Mouse (Mus musculus) central nervous system, embryonic 18 days (tissue): ENCODE data around the gene Ccdc182. TPM values are rescaled to one million over a fixed set of nuclear protein-coding genes. Genes with fewer than 3 reads are reported as not detected.

Source experiments
- polyA plus RNA-seq: library from polyadenylated mRNA; depleted of rRNA; stranded (reverse); fragments of >200 nt; gene quantifications from 2 replicates; pipeline ENCODE4 v1.2.3, GENCODE M21; 2012; rRNA removed

Ccdc182 gene
- polyA plus RNA-seq, result 0.04 and 0.06 TPM in 2 replicates

DNA sequence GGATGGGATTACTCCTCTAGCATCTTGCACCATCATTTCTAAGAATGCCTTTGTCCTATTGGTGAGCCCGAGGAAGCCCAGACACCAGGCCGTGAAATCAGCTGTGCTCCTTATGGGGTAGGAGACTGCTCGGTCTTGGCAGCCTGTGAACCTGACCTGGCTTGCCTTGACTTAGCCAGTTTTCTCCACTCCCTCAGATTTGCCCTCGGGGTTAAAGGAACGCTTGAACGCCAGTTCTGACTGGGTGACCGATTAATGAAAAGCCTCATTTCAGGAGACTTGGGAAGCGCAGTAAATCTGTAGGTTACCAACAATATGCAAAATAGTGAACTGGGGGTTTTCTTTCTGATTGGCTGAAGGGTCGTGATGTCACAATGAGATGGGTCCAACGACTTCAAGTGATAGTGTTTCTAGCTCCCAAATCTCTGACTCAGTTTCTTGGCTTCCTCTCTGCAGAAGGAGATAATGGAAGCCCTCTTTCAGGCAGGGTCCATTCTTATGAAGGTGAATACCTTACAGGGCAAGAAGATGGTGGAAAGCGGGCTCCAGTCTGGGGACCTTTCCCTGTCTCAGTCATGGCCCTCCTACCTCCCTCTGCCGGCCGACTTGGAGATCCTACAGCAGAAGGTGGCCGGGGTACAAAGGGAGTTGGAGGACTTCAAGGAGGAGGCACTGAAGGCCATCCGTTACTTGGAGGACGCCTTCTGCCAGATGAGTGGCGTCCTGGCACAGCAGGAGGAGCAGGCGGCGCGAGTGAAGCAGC, at the start of gene Ccdc182:
Gene Ccdc182 (plus strand): TSS at position 428 of the 763 bp plus-strand sequence.

Other genes starting within 250 kb of the Ccdc182 start
- gene Srsf1, start 246.7 kb upstream of the Ccdc182 start, polyA plus RNA-seq, result 393 and 417 TPM in 2 replicates
- gene Vezf1, start 225.8 kb upstream of the Ccdc182 start, polyA plus RNA-seq, result 29.7 and 30.5 TPM in 2 replicates
- gene Cuedc1, start 196.0 kb upstream of the Ccdc182 start, polyA plus RNA-seq, result 34.3 and 39.7 TPM in 2 replicates
- gene Mrps23, start 89.7 kb upstream of the Ccdc182 start, polyA plus RNA-seq, result 70.3 and 79.9 TPM in 2 replicates